Mouse (Mus musculus) stomach, embryonic 15.5 days (tissue): ENCODE measurements around the gene Col26a1. TPM values are rescaled to one million over a fixed set of nuclear protein-coding genes. Genes with fewer than 3 reads are reported as not detected.

Source experiments
- ATAC-seq: fragments of 200-750 bp; cut with Nextera tagmentation; 2 replicates; pipeline ENCODE4 v1.8.0; 2017; ENCODE audit warnings: low read depth, moderate number of reproducible peaks, moderate TSS enrichment; ENCODE audit not compliant: insufficient read depth, low FRiP score
- H3K27ac ChIP-seq: fragments of 300-500 bp; sonication (generic); 2 replicates; pipeline ENCODE4 v1.5.1; 2015; ENCODE audit warnings: mild to moderate bottlenecking, inconsistent platforms
- H3K27me3 ChIP-seq: fragments of 300-500 bp; sonication (generic); replicated peaks from 2 replicates; pipeline ENCODE4 v1.6.1; 2015; ENCODE audit warnings: inconsistent platforms
- H3K36me3 ChIP-seq: fragments of 300-500 bp; sonication (generic); 2 replicates; pipeline ENCODE4 v1.6.1; 2015; ENCODE audit warnings: inconsistent platforms
- H3K4me1 ChIP-seq: fragments of 300-500 bp; sonication (generic); 2 replicates; pipeline ENCODE4 v1.6.1; 2015; ENCODE audit warnings: inconsistent platforms
- H3K4me2 ChIP-seq: fragments of 300-500 bp; sonication (generic); 2 replicates; pipeline ENCODE4 v1.6.1; 2015; ENCODE audit warnings: mild to moderate bottlenecking, inconsistent platforms
- H3K4me3 ChIP-seq: fragments of 300-500 bp; sonication (generic); replicated peaks from 2 replicates; pipeline ENCODE4 v1.5.1; 2015; ENCODE audit warnings: inconsistent platforms
- H3K9ac ChIP-seq: fragments of 300-500 bp; sonication (generic); 2 replicates; pipeline ENCODE4 v1.6.1; 2015; ENCODE audit warnings: inconsistent platforms
- H3K9me3 ChIP-seq: fragments of 300-500 bp; sonication (generic); 2 replicates; pipeline ENCODE4 v1.6.1; 2016; ENCODE audit warnings: inconsistent platforms
- WGBS: fragments of 180-500 bp; shearing (Covaris S2); methylation state at CpG from one replicate; pipeline ENCODE4 v1.1.7; 2015; 5-methylcytosine and 5-hydroxymethylcytosine counted together
- polyA plus RNA-seq: library from polyadenylated mRNA; unstranded; fragments of >200 nt; fragmentation: Nextera tagmentation; extraction: Ambion mirVana; gene quantifications from 2 replicates; pipeline ENCODE4 v1.2.1, GENCODE M21; 2015

The Col26a1 gene
- polyA plus RNA-seq, 1 experiment from 2014 or later, result 20.6 TPM

GRCm38 (mm10) chr5:136716696-136717572 lies 166.1 kb downstream of the Col26a1 start:
- Histone ChIP-seq H3K4me2 (no peak overlapping the region), H3K9me3 (no peaks in the 10 kb centered on the region), H3K36me3 (no peaks in the 10 kb centered on the region), H3K27ac (no peak overlapping the region), H3K9ac (no peak overlapping the region), H3K27me3 (no peaks in the 10 kb centered on the region; the same call in 1 of the 2 replicates), H3K4me3 (no peak overlapping the region), H3K4me1 (no peaks in the 10 kb centered on the region)
- ATAC-seq, result no peak
- WGBS, result 58% methylated on average over 10 of the region's 10 CpGs

GRCm38 (mm10) chr5:136714879-136715278 lies 168.1 kb downstream of the Col26a1 start:
- H3K27me3 ChIP-seq, result no peaks in the 10 kb centered on the region; the same call in 1 of the 2 replicates
- H3K9me3 ChIP-seq, result no peaks in the 10 kb centered on the region
- WGBS, result 27% methylated on average over 11 of the region's 11 CpGs
- H3K4me1 ChIP-seq, result 0 out of 2 replicates have a peak, but pooled peaks cover 5% of the 10 kb centered on the region
- ATAC-seq, result no peak
- H3K4me3 ChIP-seq, result peak overlapping the region; percentile 7; the same call in 1 of the 2 replicates
- H3K27ac ChIP-seq, result no peak overlapping the region
- H3K9ac ChIP-seq, result no peak overlapping the region
- H3K36me3 ChIP-seq, result no peaks in the 10 kb centered on the region
- H3K4me2 ChIP-seq, result peak overlapping the region; percentile 39

GRCm38 (mm10) chr5:136714232-136714875 lies 168.7 kb downstream of the Col26a1 start:
- no peak for ATAC-seq
- no peaks in the 10 kb centered on the region; the same call in 1 of the 2 replicates for H3K27me3 ChIP-seq
- H3K9ac ChIP-seq, result no peak overlapping the region
- peak overlapping the region; percentile 7; the same call in 1 of the 2 replicates for H3K4me3 ChIP-seq
- H3K4me1 ChIP-seq, result 0 out of 2 replicates have a peak, but pooled peaks cover 5% of the 10 kb centered on the region
- no peaks in the 10 kb centered on the region for H3K9me3 ChIP-seq
- 24% methylated on average over 32 of the region's 32 CpGs for WGBS
- H3K27ac ChIP-seq, result no peak overlapping the region
- peak overlapping the region; percentile 39 for H3K4me2 ChIP-seq
- no peaks in the 10 kb centered on the region for H3K36me3 ChIP-seq

DNA sequence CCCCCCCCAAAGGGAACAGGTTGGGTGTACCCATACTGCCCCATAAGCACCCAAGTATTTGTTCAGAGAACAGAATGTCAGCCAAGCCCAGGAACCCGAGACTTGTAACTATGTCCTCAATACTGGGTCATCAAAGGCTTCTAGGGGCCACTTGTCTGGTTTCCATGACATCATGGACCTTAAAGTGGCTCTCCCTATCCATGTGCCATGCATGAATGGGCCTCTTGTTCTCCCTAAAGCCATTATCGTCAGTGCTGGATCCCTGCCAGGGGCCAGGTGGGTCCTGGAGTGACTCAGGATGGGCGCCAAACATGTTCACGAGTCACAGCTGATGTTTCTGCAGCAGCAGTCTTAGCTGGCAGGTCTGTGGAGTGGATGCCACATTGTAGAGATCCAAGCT lies 172.3 kb downstream of the Col26a1 start:
- ATAC-seq, result peak; percentile 26; the same call in 1 of the 2 replicates
- H3K27ac ChIP-seq, result no peak overlapping the region
- WGBS, result 37% methylated on average over 4 of the region's 4 CpGs
- H3K36me3 ChIP-seq, result no peaks in the 10 kb centered on the region
- no peak overlapping the region for H3K4me2 ChIP-seq
- no peak overlapping the region for H3K4me3 ChIP-seq
- H3K4me1 ChIP-seq, result peaks cover 9% of the 10 kb centered on the region; the same call in 1 of the 2 replicates
- no peak overlapping the region for H3K9ac ChIP-seq
- no peaks in the 10 kb centered on the region; the same call in 1 of the 2 replicates for H3K27me3 ChIP-seq
- H3K9me3 ChIP-seq, result no peaks in the 10 kb centered on the region

DNA sequence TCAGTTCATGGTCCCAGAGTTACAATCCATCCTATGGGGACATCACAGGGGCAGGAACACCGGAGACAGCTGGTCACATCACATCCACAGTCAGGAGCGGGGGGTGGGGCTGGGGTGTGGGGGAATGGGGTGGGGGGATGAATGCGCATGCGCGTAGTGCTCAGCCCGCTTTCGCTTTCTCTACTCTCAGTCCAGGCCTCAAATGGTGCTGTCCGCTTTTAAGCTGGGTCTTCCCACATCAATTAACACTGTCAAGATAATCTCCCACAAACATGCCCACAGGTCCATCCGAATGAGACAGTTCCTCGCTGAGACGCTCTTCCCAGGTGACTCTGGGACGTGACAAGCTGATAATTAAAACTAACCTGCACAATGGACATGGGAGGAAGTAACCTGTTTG lies 174.9 kb downstream of the Col26a1 start:
- ATAC-seq, result no peak
- H3K27ac ChIP-seq, result no peak overlapping the region
- H3K9ac ChIP-seq, result no peak overlapping the region
- H3K36me3 ChIP-seq, result no peaks in the 10 kb centered on the region
- H3K9me3 ChIP-seq, result no peaks in the 10 kb centered on the region
- H3K4me1 ChIP-seq, result peaks cover 9% of the 10 kb centered on the region; the same call in 1 of the 2 replicates
- H3K4me2 ChIP-seq, result no peak overlapping the region
- no peaks in the 10 kb centered on the region for H3K27me3 ChIP-seq
- 65% methylated on average over 12 of the region's 12 CpGs for WGBS
- H3K4me3 ChIP-seq, result no peak overlapping the region

DNA sequence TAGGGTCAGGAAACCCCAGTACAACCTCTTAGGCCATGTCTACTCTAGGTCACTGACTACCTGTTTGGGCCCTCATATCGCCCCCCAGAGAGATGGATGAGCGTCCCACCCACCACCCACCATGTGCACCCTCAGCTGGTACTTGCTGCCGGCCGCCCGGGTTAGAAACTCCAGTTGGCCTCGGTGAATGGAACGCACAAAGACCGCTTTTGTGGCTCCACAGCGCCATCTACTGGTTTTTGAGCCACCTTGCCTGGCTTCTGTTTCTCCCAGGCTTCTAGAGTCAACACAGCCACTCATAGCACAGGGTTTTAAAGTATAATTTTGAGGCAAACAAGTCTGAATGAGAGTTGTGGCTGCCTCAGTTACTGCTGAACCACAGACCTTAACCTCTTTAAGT lies 176.2 kb downstream of the Col26a1 start:
- Histone ChIP-seq H3K4me3 (no peak overlapping the region), H3K4me1 (peaks cover 11% of the 10 kb centered on the region; the same call in 1 of the 2 replicates), H3K4me2 (no peak overlapping the region), H3K9ac (no peak overlapping the region), H3K27ac (no peak overlapping the region), H3K36me3 (no peaks in the 10 kb centered on the region), H3K27me3 (no peaks in the 10 kb centered on the region), H3K9me3 (no peaks in the 10 kb centered on the region)
- no peak for ATAC-seq
- WGBS, result 2% methylated on average over 9 of the region's 9 CpGs

DNA sequence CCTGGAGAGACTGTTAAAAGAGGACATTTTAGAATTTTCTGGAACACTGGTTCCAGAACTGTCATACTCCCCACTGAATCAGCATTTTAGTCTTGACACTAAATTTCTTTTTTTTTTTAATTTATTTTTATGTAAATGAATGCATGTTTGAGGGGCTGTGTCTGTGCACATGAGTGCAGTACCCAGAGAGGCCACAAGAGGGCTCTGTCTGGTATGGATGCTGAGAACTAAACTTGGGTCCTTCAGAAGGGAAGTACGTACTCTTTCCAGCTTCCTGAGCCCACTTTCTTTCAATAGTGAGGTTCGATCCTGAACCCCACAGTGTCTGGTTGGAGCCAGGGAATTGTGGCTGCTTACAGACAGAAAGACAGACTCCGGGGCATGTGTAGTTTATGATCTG lies 177.5 kb downstream of the Col26a1 start:
- Histone ChIP-seq H3K4me2 (no peak overlapping the region), H3K4me1 (peaks cover 5% of the 10 kb centered on the region; the same call in 1 of the 2 replicates), H3K9me3 (no peaks in the 10 kb centered on the region), H3K36me3 (no peaks in the 10 kb centered on the region), H3K27me3 (no peaks in the 10 kb centered on the region), H3K27ac (no peak overlapping the region), H3K4me3 (no peak overlapping the region), H3K9ac (no peak overlapping the region)
- whole genome bisulfite sequencing, result 95% methylated on average over 3 of the region's 3 CpGs
- ATAC-seq, result no peak

DNA sequence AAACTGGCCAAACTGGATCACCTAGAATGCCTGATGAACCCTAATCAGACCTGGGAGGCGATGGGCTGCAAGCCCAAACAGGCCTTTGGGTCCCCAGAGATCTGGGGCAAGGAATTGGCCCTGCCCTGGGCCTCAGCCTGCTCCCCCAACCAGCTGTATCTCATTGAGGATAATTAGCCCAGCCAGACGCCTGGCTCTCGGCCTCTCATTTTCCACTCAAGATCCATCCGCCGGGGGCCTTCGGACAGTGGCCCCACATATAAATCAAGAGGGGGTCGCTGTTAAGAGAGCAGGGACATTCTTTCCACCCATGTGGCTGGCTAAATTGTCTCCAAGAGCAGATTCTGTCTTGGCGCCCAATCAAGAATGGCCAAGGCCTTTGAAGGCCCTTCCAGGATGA lies 178.9 kb downstream of the Col26a1 start:
- WGBS, result 70% methylated on average over 8 of the region's 8 CpGs

GRCm38 (mm10) chr5:136703751-136704150 lies 179.3 kb downstream of the Col26a1 start:
- H3K27me3 ChIP-seq, result no peaks in the 10 kb centered on the region
- H3K4me3 ChIP-seq, result no peak overlapping the region
- no peaks in the 10 kb centered on the region for H3K9me3 ChIP-seq
- H3K4me2 ChIP-seq, result no peak overlapping the region
- no peak overlapping the region for H3K9ac ChIP-seq
- peaks cover 5% of the 10 kb centered on the region; the same call in 1 of the 2 replicates for H3K4me1 ChIP-seq
- H3K36me3 ChIP-seq, result no peaks in the 10 kb centered on the region
- 45% methylated on average over 3 of the region's 3 CpGs for WGBS
- ATAC-seq, result 0 out of 2 replicates have a peak, but pooled peaks have one; percentile 25
- no peak overlapping the region for H3K27ac ChIP-seq

More for the DNA sequence above, 178.9 kb downstream of the Col26a1 start:
- no peak overlapping the region for H3K27ac ChIP-seq
- H3K4me3 ChIP-seq, result no peak overlapping the region
- H3K4me2 ChIP-seq, result no peak overlapping the region
- ATAC-seq, result no peak
- H3K9ac ChIP-seq, result no peak overlapping the region
- no peaks in the 10 kb centered on the region for H3K36me3 ChIP-seq
- H3K9me3 ChIP-seq, result no peaks in the 10 kb centered on the region
- H3K27me3 ChIP-seq, result no peaks in the 10 kb centered on the region
- peaks cover 5% of the 10 kb centered on the region; the same call in 1 of the 2 replicates for H3K4me1 ChIP-seq

GRCm38 (mm10) chr5:136702159-136702725 lies 180.8 kb downstream of the Col26a1 start:
- Histone ChIP-seq H3K9ac (no peak overlapping the region), H3K36me3 (no peaks in the 10 kb centered on the region), H3K27ac (peak overlapping the region; percentile 36; the same call in 1 of the 2 replicates), H3K27me3 (no peaks in the 10 kb centered on the region), H3K4me3 (no peak overlapping the region), H3K9me3 (no peaks in the 10 kb centered on the region), H3K4me2 (no peak overlapping the region), H3K4me1 (peaks cover 5% of the 10 kb centered on the region; the same call in 1 of the 2 replicates)
- WGBS, result 41% methylated on average over 3 of the region's 3 CpGs
- ATAC-seq, result peak; percentile 71

DNA sequence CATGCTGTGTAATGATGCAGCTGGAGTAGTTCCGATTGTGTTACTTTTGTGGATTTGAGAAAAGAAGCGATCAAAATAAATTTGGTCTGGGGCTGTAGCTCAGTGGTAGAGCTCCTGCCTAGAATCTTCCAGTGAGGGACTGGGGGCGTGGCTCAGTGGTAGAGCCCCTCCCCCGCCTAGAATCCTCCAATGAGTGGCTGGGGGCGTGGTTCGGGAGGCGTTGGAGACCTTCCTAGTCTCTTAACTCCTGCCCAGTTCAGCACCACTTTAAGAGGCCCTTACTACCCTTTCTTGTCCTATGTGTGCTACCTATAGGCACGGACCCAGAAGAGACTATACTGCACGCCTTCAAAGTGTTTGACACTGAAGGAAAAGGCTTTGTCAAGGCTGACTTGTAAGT lies 185.4 kb downstream of the Col26a1 start:
- H3K36me3 ChIP-seq, result no peaks in the 10 kb centered on the region
- H3K9me3 ChIP-seq, result no peaks in the 10 kb centered on the region
- H3K4me3 ChIP-seq, result no peak overlapping the region
- no peak overlapping the region for H3K9ac ChIP-seq
- H3K4me1 ChIP-seq, result 0 out of 2 replicates have a peak, but pooled peaks cover 2% of the 10 kb centered on the region
- H3K27ac ChIP-seq, result no peak overlapping the region
- no peak for ATAC-seq
- H3K4me2 ChIP-seq, result no peak overlapping the region
- no peaks in the 10 kb centered on the region for H3K27me3 ChIP-seq
- WGBS, result 76% methylated on average over 9 of the region's 9 CpGs
